ENCODE assay signal across 8 mouse cellular contexts in genomic region chr7:29983690-29984380, GRCm38 (mm10). TPM values are rescaled to one million over a fixed set of nuclear protein-coding genes. Genes with fewer than 3 reads are reported as not detected.
DNase-seq lines count a peak whose midpoint lies in the region; ATAC-seq and TF ChIP-seq lines count a peak whose summit lies in the region.

Gene Zfp568, plus strand, starts transcription at chr7:29983955.

- H3K9ac ChIP-seq in embryonic facial prominence, embryonic 14.5 days (ENCODE audit: low read depth, low read length) = peak within 1 kb of the TSS; percentile 88
- H3K9ac ChIP-seq in limb, embryonic 14.5 days (ENCODE audit: low read depth, low read length, severe bottlenecking) = peak within 1 kb of the TSS; percentile 82
- peak within 1 kb of the TSS; percentile 83 for H3K9ac ChIP-seq in midbrain, postnatal 0 days (replicated peaks; ENCODE audit: low read length, poor library complexity, severe bottlenecking)

- DNase-seq in 3T3-L1 (ENCODE audit: low read depth, low spot score) = peak; percentile 92
- DNase-seq in adrenal gland, postnatal 4 days (ENCODE audit: low spot score in 2 of 2) = peak; percentile 88 to 91
- peak; percentile 96 for DNase-seq in embryonic facial prominence, embryonic 14.5 days (ENCODE audit: low spot score)
- peak; percentile 93 for DNase-seq in heart, adult 8-10 months (ENCODE audit: low spot score)
- peak; percentile 96 for DNase-seq in kidney, adult 9 months
- DNase-seq in limb, embryonic 14.5 days (ENCODE audit: low spot score) = peak; percentile 94
- DNase-seq in midbrain, postnatal 0 days (ENCODE audit: low spot score) = peak; percentile 96
- peak; percentile 80 to 87 for DNase-seq in spleen, postnatal 14 days (ENCODE audit: low spot score in 2 of 2)

- TF ChIP-seq POLR2A in limb, embryonic 14.5 days (IDR thresholded peaks at IDR 0.05; ENCODE audit: borderline replicate concordance, extremely low read depth, insufficient read depth, insufficient read length) = peak; percentile 99

- WGBS in embryonic facial prominence, embryonic 14.5 days = under 1% methylated on average over 41 of the region's 62 CpGs
- 4% methylated on average over 50 of the region's 62 CpGs for WGBS in limb, embryonic 14.5 days
- WGBS in midbrain, postnatal 0 days = under 1% methylated on average over 61 of the region's 62 CpGs

- peak; percentile 92 for ATAC-seq in embryonic facial prominence, embryonic 14.5 days (ENCODE audit: low read depth)
- peak; percentile 89 for ATAC-seq in limb, embryonic 14.5 days (ENCODE audit: low FRiP score, low read depth)
- peak; percentile 94 for ATAC-seq in midbrain, postnatal 0 days (ENCODE audit: low FRiP score)

- no peaks in the 10 kb centered on the region for H3K27me3 ChIP-seq in embryonic facial prominence, embryonic 14.5 days (replicated peaks; ENCODE audit: control insufficient read depth, insufficient read depth, low read length)
- H3K27me3 ChIP-seq in limb, embryonic 14.5 days (ENCODE audit: control insufficient read depth, insufficient read depth, low read length) = no peaks in the 10 kb centered on the region
- H3K27me3 ChIP-seq in midbrain, postnatal 0 days (ENCODE audit: insufficient read depth, low read length) = no peaks in the 10 kb centered on the region

- peak within 1 kb of the TSS; percentile 75 for H3K4me2 ChIP-seq in embryonic facial prominence, embryonic 14.5 days (ENCODE audit: low read depth, low read length)
- H3K4me2 ChIP-seq in limb, embryonic 14.5 days (replicated peaks; ENCODE audit: low read depth, low read length, severe bottlenecking) = peak within 1 kb of the TSS; percentile 77
- H3K4me2 ChIP-seq in midbrain, postnatal 0 days (ENCODE audit: low read depth, low read length, poor library complexity, severe bottlenecking) = peak within 1 kb of the TSS; percentile 70

- 0 out of 2 replicates have a peak, but pooled peaks cover 3% of the 10 kb centered on the region for H3K9me3 ChIP-seq in embryonic facial prominence, embryonic 14.5 days (ENCODE audit: control insufficient read depth, low read length)
- H3K9me3 ChIP-seq in limb, embryonic 14.5 days (ENCODE audit: control insufficient read depth, low read length) = no peaks in the 10 kb centered on the region
- no peaks in the 10 kb centered on the region for H3K9me3 ChIP-seq in midbrain, postnatal 0 days (ENCODE audit: low read length)

- peak within 1 kb of the TSS; percentile 95 for H3K27ac ChIP-seq in embryonic facial prominence, embryonic 14.5 days (replicated peaks; ENCODE audit: low read depth, low read length)
- H3K27ac ChIP-seq in limb, embryonic 14.5 days (replicated peaks; ENCODE audit: low read depth, low read length) = peak within 1 kb of the TSS; percentile 93
- peak within 1 kb of the TSS; percentile 82 for H3K27ac ChIP-seq in midbrain, postnatal 0 days (ENCODE audit: low read depth, low read length)

- H3K4me3 ChIP-seq in embryonic facial prominence, embryonic 14.5 days (ENCODE audit: low read depth, low read length) = peak within 1 kb of the TSS; percentile 89
- peak within 1 kb of the TSS; percentile 80 for H3K4me3 ChIP-seq in limb, embryonic 14.5 days (replicated peaks; ENCODE audit: low read length)
- H3K4me3 ChIP-seq in midbrain, postnatal 0 days (ENCODE audit: low read depth, low read length) = peak within 1 kb of the TSS; percentile 94

- H3K36me3 ChIP-seq in embryonic facial prominence, embryonic 14.5 days (ENCODE audit: control insufficient read depth, insufficient read depth, low read length) = peaks cover 27% of the 10 kb centered on the region
- peaks cover 27% of the 10 kb centered on the region for H3K36me3 ChIP-seq in limb, embryonic 14.5 days (ENCODE audit: control insufficient read depth, insufficient read depth, low read length)
- peaks cover 3% of the 10 kb centered on the region; the same call in 1 of the 2 replicates for H3K36me3 ChIP-seq in midbrain, postnatal 0 days (ENCODE audit: insufficient read depth, low read length)

- TF ChIP-seq CTCF in midbrain, postnatal 0 days (IDR thresholded peaks at IDR 0.05) = peak; percentile 77

- peaks cover 11% of the 10 kb centered on the region; the same call in 1 of the 2 replicates for H3K4me1 ChIP-seq in embryonic facial prominence, embryonic 14.5 days (ENCODE audit: control insufficient read depth, insufficient read depth, low read length)
- H3K4me1 ChIP-seq in limb, embryonic 14.5 days (ENCODE audit: control insufficient read depth, insufficient read depth, low read length) = peaks cover 4% of the 10 kb centered on the region; the same call in 1 of the 2 replicates
- H3K4me1 ChIP-seq in midbrain, postnatal 0 days (ENCODE audit: insufficient read depth, low read length) = peaks cover 12% of the 10 kb centered on the region; the same call in 1 of the 2 replicates

RNA-seq across cellular contexts. Expression of gene Zfp568, which starts in this region (rescaled TPM):
- total RNA-seq in adrenal gland, postnatal 4 days (2021) = 10 to 100 TPM; 22.8 to 26.2 TPM
- polyA plus RNA-seq in embryonic facial prominence, embryonic 14.5 days (2014; fragmentation: Nextera tagmentation; extraction: Ambion mirVana) = 29.5 and 29.9 TPM in 2 replicates
- 10 to 100 TPM; 16.9 to 27.9 (median 21.5) TPM for total RNA-seq in heart, adult 8-10 months (2022)
- 23.8 and 25.4 TPM in 2 replicates for polyA plus RNA-seq in limb, embryonic 14.5 days (2012; rRNA removed)
- polyA plus RNA-seq in limb, embryonic 14.5 days (2014; fragmentation: Nextera tagmentation; extraction: Ambion mirVana) = 26.2 and 26.8 TPM in 2 replicates
- 8.2 and 12.6 TPM in 2 replicates for total RNA-seq in midbrain, postnatal 0 days (2014; rRNA removed)
- polyA plus RNA-seq in midbrain, postnatal 0 days (2015; fragmentation: Nextera tagmentation; extraction: Ambion mirVana) = 2.0 and 2.5 TPM in 2 replicates

Comparison
In these comparisons a context has a peak if more than half of its experiments do, and no peak if none do; other contexts are left out.
1. Peak in every context shown above with its lines: DNase-seq, ATAC-seq, H3K4me3 ChIP-seq and H3K27ac ChIP-seq.